Mouse (Mus musculus) G1E (cell line): ENCODE measurements around the gene Rspry1.

Experiments used
- CTCF ChIP-seq: IDR thresholded peaks from 2 replicates; pipeline ENCODE4 v1.5.1; 2012; ENCODE audit warnings: low read depth, low read length, inconsistent platforms, mixed read lengths
- GATA1 ChIP-seq: IDR thresholded peaks from 2 replicates; pipeline ENCODE4 v1.6.1; 2012; ENCODE audit warnings: borderline replicate concordance, low read length, inconsistent platforms, mixed read lengths
- POLR2AphosphoS5 ChIP-seq: IDR thresholded peaks from 2 replicates; pipeline ENCODE4 v1.6.1; 2012; ENCODE audit warnings: low read depth, low read length, inconsistent platforms; ENCODE audit not compliant: insufficient replicate concordance
- TAL1 ChIP-seq: conservative IDR thresholded peaks from 2 replicates; pipeline ENCODE4 v1.6.1; 2012; ENCODE audit warnings: low read depth, low read length, inconsistent platforms, mixed read lengths

DNA sequence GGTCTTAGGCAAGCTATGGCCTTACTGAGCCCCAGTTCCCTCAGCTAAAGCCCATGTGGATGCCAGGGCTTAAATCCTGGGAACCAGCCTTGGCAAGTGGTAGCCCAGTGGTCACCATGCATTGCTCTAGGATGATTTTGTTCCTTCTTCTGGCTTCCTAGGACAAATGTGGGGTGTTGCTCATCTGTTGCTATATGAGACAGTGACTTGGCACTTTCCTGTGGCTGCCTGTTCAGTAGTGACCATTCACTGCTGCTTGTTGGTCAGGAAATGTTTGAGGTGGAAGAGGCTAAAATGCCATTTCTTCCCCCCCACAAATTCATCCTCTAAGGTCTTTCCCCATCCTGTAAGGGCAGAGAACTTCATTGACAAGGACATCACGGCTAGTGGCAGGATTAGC, 32.3 kb upstream of the Rspry1 start:
- TF ChIP-seq TAL1, result no peak
- no peak for TF ChIP-seq CTCF
- TF ChIP-seq GATA1, result no peak
- TF ChIP-seq POLR2AphosphoS5, result no peak
